Mouse (Mus musculus) limb, embryonic 14.5 days (tissue): ENCODE measurements around the gene Dhh. TPM values are rescaled to one million over a fixed set of nuclear protein-coding genes. Genes with fewer than 3 reads are reported as not detected.

Source experiments
- ATAC-seq: fragments of 200-750 bp; cut with Nextera tagmentation; 2 replicates; pipeline ENCODE4 v1.8.0; 2017; ENCODE audit warnings: low read depth, moderate number of reproducible peaks, moderate TSS enrichment; ENCODE audit not compliant: low FRiP score
- DNase-seq: peaks from one replicate; pipeline ENCODE4 v3.0.0-alpha.2; 2015; ENCODE audit warnings: low spot score
- H3K27ac ChIP-seq: fragments of 300-500 bp; sonication (generic); replicated peaks from 2 replicates; pipeline ENCODE4 v1.5.1; 2014; ENCODE audit warnings: low read depth, mild to moderate bottlenecking, low read length, moderate library complexity, mixed read lengths
- H3K27me3 ChIP-seq: fragments of 300-500 bp; sonication (generic); 2 replicates; pipeline ENCODE4 v1.6.1; 2014; ENCODE audit warnings: low read length, mixed read lengths; ENCODE audit not compliant: control insufficient read depth, insufficient read depth
- H3K36me3 ChIP-seq: fragments of 300-500 bp; sonication (generic); 2 replicates; pipeline ENCODE4 v1.6.1; 2014; ENCODE audit warnings: mild to moderate bottlenecking, low read length, moderate library complexity, mixed read lengths; ENCODE audit not compliant: control insufficient read depth, insufficient read depth
- H3K4me1 ChIP-seq: fragments of 300-500 bp; sonication (generic); 2 replicates; pipeline ENCODE4 v1.6.1; 2014; ENCODE audit warnings: antibody characterized with exemption, low read length, mixed read lengths; ENCODE audit not compliant: control insufficient read depth, insufficient read depth
- H3K4me2 ChIP-seq: fragments of 300-500 bp; sonication (generic); replicated peaks from 2 replicates; pipeline ENCODE4 v1.6.1; 2014; ENCODE audit warnings: low read depth, mild to moderate bottlenecking, low read length, moderate library complexity; ENCODE audit not compliant: severe bottlenecking
- H3K4me3 ChIP-seq: fragments of 300-500 bp; sonication (generic); replicated peaks from 2 replicates; pipeline ENCODE4 v1.5.1; 2014; ENCODE audit warnings: low read length
- H3K9ac ChIP-seq: fragments of 300-500 bp; sonication (generic); 2 replicates; pipeline ENCODE4 v1.6.1; 2014; ENCODE audit warnings: mild to moderate bottlenecking, low read depth, low read length, moderate library complexity; ENCODE audit not compliant: severe bottlenecking
- H3K9me3 ChIP-seq: fragments of 300-500 bp; sonication (generic); 2 replicates; pipeline ENCODE4 v1.6.1; 2016; ENCODE audit warnings: low read length; ENCODE audit not compliant: control insufficient read depth
- POLR2A ChIP-seq: fragments of 200-500 bp; IDR thresholded peaks from 2 replicates; pipeline ENCODE4 v1.8.0; 2012; ENCODE audit warnings: inconsistent platforms, mild to moderate bottlenecking, moderate library complexity, borderline replicate concordance; ENCODE audit not compliant: insufficient read depth, insufficient read length; ENCODE audit errors: extremely low read depth
- WGBS: fragments of 180-500 bp; shearing (Covaris S2); extraction: QIAGEN DNeasy Blood & Tissue Kit; methylation state at CpG from one replicate; pipeline ENCODE4 v1.1.7; 2014; 5-methylcytosine and 5-hydroxymethylcytosine counted together
- polyA plus RNA-seq, 2 experiments: library from polyadenylated mRNA; depleted of rRNA in 1 of 2; stranded (reverse) in 1 of 2; unstranded in 1 of 2; fragments of >200 nt; fragmentation: Nextera tagmentation in 1 of 2; extraction: Ambion mirVana in 1 of 2; gene quantifications; 2 replicates each; pipeline versions ENCODE4 v1.2.1 to v1.2.3; 2012 to 2014

Dhh gene
- polyA plus RNA-seq, 2 experiments, result 1.1 to 2.0 TPM

GRCm38 (mm10) chr15:98852733-98853132 lies 45.6 kb downstream of the Dhh start:
- DNase-seq (no peak), ATAC-seq (no peak)
- no peaks in the 10 kb centered on the region for H3K9me3 ChIP-seq
- H3K4me2 ChIP-seq, result no peak overlapping the region
- WGBS, result 92% methylated on average over 7 of the region's 9 CpGs
- H3K9ac ChIP-seq, result no peak overlapping the region
- TF ChIP-seq POLR2A, result no peak
- H3K36me3 ChIP-seq, result peaks cover 100% of the 10 kb centered on the region
- no peaks in the 10 kb centered on the region for H3K4me1 ChIP-seq
- H3K4me3 ChIP-seq, result no peak overlapping the region
- no peak overlapping the region for H3K27ac ChIP-seq
- no peaks in the 10 kb centered on the region for H3K27me3 ChIP-seq

DNA sequence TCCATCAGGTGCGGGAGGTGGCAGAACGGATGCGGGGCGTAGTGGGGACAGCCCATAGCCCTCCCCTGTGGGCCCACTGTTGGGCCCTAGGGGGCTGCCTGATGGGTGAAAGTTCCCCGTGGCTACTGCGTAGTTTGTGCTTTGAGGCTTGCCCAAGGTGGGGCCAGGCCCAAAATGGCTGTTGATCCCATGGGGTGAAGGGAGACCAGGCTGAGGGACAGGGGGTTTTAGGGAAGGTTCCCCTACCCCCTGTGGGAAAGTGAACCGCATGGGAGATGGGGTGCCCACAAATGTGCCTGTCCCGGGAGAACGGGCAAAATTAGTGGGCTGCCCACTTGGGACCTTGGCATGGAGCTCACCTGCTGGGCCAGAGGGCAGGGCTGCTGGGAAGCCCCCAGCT lies 46.3 kb downstream of the Dhh start:
- no peaks in the 10 kb centered on the region for H3K4me1 ChIP-seq
- no peak overlapping the region for H3K27ac ChIP-seq
- H3K9me3 ChIP-seq, result no peaks in the 10 kb centered on the region
- H3K4me2 ChIP-seq, result no peak overlapping the region
- no peak overlapping the region for H3K9ac ChIP-seq
- no peak for TF ChIP-seq POLR2A
- peaks cover 100% of the 10 kb centered on the region for H3K36me3 ChIP-seq
- H3K4me3 ChIP-seq, result no peak overlapping the region
- no peaks in the 10 kb centered on the region for H3K27me3 ChIP-seq
- ATAC-seq (no peak), DNase-seq (no peak)
- WGBS, result 95% methylated on average over 9 of the region's 9 CpGs

DNA sequence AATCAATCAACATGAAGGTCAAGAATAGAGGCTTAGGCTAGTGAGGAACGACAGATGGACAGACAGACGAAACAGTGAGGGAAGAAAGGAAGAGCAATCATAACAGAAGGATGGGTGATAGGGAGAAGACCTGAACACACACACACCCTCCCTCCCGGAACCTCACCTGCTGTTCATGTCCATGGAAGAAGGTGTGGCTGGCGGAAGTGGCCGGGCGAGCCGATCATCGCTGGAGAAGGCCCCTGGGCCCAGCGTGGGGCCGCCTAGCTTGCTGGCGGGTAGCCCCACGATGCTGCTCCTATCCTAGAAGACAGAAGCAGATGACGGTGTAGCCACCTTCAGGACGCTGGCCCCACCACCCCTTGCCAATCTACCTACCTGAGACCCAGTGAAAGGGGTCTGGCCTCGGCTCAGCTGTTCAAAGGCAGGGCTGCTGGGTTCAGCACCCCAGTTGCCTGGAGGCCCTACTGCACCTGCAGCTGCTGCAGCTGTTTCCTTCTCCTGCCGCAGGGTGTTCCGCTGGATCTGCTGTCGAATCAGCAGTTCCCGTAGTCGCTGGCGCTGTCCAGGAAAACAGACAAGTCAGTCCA lies 47.0 kb downstream of the Dhh start:
- no peak for TF ChIP-seq POLR2A
- Histone ChIP-seq H3K9ac (no peak overlapping the region), H3K36me3 (peaks cover 100% of the 10 kb centered on the region), H3K4me3 (no peak overlapping the region), H3K27me3 (no peaks in the 10 kb centered on the region), H3K4me1 (no peaks in the 10 kb centered on the region), H3K9me3 (no peaks in the 10 kb centered on the region), H3K27ac (no peak overlapping the region), H3K4me2 (no peak overlapping the region)
- WGBS, result 92% methylated on average over 21 of the region's 21 CpGs
- DNase-seq, result no peak
- no peak for ATAC-seq

- no peak for ATAC-seq
- no peak overlapping the region for H3K9ac ChIP-seq
These were observed 47.7 kb downstream of the Dhh start for GRCm38 (mm10) chr15:98850668-98851067.

GRCm38 (mm10) chr15:98849956-98850600 lies 48.3 kb downstream of the Dhh start:
- Histone ChIP-seq H3K27ac (no peak overlapping the region), H3K9ac (no peak overlapping the region), H3K36me3 (peaks cover 100% of the 10 kb centered on the region), H3K27me3 (no peaks in the 10 kb centered on the region), H3K9me3 (no peaks in the 10 kb centered on the region), H3K4me2 (no peak overlapping the region), H3K4me1 (no peaks in the 10 kb centered on the region), H3K4me3 (no peak overlapping the region)
- ATAC-seq (no peak), DNase-seq (no peak)
- no peak for TF ChIP-seq POLR2A
- 88% methylated on average over 16 of the region's 16 CpGs for WGBS

More at GRCm38 (mm10) chr15:98850668-98851067, 47.7 kb downstream of the Dhh start:
- no peak for TF ChIP-seq POLR2A
- Histone ChIP-seq H3K27me3 (no peaks in the 10 kb centered on the region), H3K27ac (no peak overlapping the region), H3K9me3 (no peaks in the 10 kb centered on the region), H3K4me3 (no peak overlapping the region), H3K4me1 (no peaks in the 10 kb centered on the region), H3K36me3 (peaks cover 100% of the 10 kb centered on the region), H3K4me2 (no peak overlapping the region)
- WGBS, result 88% methylated on average over 14 of the region's 14 CpGs
- no peak for DNase-seq
